Mouse (Mus musculus): Measurements from ENCODE around the gene Atf7.
A peak's percentile ranks its signal among the peaks of the same experiment; 100 is the strongest.

The Atf7 gene

DNA sequence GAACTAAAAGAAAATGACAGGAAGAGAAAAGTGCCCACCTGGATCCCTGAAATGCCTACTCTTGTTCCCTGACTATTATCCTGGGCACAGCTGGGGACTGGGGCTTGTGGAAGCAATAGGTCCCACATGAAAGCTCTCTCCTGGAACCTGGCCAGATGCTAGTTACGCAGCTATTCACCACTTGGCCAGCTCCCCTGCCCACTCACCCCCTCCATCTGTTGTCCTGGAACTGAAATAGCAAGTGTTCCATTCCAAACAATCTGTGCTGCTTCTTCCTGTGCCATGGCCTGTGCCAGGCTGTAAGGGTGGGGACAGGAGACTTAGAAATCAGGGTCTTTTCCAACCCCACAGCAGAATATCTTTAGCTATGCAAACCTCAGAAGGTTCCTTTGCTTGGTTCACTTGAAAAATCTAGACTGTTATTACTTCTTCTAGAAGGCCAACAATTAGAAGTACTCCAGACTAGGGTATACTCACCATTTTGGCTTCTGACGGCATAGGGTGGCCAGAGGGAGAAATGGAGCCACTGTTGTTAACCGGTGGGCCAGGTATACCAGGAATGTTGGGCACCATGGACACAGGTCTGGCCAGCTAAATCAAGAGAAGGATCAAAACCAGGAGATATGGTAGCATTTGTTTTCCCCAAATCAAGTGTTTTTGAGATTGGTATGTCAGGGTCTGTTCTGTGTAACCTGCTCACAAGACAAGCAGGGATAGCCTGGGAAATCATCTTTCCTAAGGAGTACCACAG lies 78.4 kb downstream of the Atf7 start:
- DNase-seq: peak; percentile 74

DNA sequence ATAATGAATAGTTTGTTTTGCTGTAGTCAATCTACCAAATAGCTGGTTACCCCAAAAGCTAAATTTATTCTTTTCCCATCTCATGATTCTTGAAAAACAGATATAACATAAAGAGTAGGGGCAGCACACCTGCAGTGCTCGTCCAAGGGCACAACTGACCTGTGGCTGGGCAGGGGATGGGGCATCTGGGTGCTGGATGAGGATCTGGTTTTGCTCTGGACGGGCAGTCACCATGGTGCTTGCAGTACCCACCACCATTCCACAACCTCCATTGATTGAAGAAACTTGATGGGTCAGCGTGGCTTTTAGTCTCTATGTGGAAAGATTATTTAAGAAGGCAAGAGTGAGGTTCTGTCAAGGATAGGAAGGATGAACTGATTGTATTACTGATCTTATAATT lies 79.0 kb downstream of the Atf7 start:
- no peak for DNase-seq

DNA sequence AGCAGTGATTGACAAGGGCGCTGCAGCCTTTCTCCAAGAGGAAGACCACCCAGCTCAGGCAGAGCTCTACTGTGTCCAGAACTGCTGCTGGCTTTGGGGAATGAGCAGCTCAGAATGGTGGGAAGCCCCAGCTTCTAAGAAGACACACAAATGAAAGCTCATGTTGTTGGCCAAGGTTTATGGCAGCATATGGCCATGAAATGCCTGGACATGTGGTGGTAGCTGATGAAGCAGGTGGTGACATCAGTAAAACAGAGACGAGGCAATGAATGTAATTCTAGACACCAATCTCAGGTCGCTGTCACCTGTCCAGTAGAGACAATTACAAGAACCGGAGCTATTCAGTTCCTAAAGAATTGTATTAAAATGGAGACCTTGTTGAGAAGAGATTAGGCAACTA lies 80.5 kb downstream of the Atf7 start:
- DNase-seq: no peak

DNA sequence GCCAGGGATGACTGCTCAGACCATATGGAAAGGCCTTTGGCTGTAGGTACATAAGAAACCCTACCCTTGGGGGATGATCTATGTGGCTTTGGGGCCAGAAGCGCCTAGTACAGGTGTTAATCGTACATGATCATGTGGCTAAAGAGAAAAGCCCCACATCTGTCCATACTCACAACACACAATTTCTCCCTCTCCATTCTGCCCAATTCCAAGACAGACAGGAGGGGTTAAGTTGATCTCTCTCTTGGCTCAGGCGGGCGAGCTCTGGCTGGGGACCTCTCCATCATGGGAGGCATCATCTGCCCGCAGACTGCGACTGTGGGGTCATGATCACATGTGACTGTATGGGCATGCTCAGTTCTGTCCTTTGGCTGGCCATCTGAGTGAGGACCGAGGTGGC lies 91.3 kb downstream of the Atf7 start:
- DNase-seq: no peak

DNA sequence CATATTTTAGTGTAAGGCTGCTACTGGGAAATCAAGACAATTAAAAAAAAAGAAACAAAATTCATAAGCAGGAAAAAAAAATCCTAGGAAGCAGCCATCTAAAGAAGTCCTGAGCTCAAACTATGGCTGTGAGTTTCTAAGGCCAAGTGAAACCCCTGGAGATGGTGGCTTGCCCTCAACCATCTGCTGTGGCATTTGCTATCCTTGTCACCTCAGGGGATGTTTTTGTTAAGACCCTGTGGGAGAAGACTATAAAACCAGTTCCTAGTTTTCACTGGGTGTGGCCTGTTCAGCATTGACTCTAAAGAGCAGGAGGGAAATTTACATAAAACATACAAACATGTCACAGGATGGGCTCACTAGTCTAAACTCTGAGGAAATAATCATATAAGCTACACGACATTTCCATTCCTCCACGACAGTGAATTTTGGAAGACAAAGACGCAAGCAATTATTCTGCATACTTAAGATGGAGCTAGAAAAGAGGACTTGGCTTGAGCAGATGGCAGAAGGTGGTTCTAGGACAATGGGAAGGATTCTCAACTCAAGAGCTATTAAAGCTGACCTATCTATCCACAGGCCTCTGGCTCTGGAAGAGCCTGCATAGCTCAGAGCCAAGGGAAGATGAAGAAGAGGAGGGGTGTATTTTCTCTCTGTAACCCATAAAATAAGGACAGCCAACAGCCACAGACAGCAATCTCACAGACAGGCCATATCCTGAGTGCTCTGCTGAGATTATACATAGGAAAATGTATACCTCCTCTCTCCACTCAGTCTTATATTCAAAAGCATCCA lies 93.0 kb downstream of the Atf7 start:
- DNase-seq: no peak

DNA sequence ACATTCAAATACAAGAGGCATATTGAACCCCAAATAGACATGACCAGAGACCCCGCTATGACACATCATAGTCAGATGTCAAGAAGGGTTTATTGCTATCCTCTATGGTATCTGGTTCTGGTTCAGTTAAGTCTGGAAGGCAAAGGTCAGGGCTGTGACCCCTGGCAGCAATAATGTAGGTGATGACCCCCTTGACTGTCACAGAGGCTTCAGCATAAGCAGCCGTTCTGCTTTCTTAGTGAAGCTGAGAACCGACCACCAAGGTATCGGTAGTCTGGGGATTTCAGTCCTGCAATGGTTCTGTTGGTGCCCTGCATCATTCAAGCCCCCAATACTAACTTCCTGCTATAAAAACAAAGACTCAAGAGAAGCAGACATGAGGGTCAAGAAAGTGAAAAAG lies 93.7 kb downstream of the Atf7 start:
- no peak for DNase-seq

DNA sequence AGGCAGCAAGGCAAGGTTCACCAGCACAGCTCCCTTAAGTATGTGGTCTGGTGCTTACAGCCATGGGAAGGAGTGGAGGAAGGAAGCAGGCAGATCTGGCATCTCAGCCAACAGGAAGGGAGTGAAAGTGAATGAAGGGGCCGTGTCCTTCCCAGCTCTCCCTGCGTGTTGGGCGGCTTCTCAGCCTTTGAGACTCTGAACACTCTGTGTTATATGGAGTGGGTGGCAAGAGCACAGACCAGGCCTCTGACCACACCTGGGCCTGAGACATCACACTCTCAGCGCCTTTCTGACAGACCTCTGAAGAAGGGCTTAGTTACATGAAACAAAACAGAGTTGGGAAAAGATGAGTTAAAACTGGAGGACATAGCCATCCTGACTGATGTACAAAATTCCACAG lies 94.7 kb downstream of the Atf7 start:
- DNase-seq: no peak

DNA sequence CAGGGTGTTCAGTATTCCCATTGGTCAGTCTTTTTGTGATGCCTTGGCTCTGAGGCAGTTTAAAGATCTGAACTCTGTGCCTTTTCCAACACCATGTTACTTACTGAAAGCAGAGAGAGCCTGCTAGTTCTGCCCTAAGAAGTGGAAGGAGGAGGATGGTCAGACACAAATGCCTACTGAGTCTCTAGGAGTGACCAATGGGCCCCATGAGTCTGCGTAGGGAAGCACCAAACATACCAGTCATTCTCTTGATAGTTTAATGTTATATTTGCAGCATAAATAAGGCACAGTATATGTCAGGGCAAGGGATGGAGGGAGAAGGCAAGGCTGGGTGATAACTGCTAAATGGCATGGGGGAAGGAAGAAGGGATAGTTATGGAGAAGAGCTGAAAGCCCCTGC lies 96.9 kb downstream of the Atf7 start:
- DNase-seq: no peak

DNA sequence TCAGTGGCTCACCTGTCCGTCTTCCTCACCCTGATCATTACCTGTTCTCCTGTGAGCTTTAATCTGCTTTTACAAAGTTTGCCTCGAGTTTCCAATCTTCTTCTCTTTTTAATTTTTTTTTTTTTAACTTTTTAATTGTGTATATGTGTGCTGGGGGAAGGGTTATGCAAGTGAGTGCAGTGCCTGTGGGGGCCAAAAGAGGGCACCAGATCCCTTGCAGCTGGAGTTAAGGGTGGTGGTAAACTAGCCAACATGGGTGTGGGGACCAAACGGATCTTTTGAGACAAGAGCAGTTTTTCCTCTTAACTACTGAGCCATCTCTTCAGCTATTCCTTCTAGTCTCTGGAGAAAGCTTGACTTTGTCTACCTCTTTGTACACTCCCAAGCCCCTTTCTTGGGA lies 97.3 kb downstream of the Atf7 start:
- no peak for DNase-seq

DNA sequence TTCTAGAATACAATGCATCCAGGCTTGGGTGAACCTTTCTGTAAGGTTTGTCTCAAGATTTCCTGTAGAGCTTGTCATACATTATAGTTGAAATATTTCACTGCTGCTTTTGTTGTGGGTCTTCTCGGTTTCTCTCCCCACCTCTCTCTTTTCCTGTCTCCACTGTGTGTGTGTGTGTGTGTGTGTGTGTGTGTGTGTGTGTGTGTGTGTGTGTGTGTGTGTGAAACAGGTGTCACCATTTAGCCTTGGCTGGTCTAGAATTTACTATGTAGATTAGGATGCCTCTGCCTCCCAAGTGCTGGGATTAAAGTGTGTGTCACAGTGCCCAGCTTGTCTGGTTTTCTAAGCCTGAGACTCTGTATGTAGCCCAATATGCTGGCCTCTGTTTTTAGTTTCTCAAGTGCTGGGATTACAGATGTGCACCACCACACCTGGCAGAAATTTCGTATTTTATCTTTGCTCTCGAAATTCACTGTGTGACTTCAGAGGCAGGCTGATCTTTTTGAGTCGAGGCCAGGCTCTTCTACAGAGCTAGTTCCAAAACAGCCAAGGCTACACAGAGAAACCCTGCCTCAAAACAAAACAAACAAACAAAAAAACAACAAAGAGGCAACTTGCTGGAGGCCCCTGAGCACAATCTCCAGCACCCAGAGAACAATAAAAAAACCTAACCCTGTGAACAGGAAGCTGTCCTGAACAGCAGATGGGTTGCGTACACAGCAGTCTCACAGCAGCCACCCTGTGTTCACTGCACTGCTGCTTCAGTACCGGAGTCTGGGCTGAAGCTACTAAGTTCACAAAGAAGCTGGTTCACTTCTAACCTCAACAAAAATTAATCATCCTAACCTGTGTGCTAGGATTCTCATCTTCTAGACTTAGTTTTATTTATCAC lies 98.9 kb downstream of the Atf7 start:
- DNase-seq: no peak

DNA sequence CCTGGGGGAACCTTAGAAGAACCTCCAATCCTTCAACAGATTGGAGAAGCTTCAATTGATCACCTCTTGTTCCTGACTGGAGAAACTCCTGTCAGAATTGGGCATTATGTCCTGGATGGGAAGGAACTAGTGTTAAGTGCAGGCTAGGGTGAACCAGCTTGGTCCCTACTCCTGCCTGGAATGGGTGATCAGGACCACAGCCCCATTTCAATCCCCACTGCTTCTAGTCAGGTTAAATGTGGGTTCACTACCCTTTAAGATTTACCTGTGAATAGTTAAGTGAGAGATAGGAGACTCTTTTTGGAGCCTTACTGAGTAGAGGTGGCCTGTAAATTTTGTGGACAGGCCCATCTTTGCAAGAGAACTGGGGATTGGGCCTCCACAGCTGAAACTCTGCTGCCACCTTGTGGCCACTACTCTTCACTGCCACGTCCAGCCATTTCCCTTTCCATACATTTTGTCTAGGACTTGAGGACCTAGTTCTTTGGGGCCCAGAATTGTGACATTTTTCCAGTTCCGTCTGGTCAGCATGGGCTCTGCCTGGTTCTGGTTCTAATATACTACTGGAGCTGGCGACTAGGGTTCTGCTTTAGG lies 100.3 kb downstream of the Atf7 start, which contains the start of gene Npff:
Npff (minus strand) TSS at position 51 of the 594 bp plus-strand sequence.
- peak; percentile 82 for DNase-seq

DNA sequence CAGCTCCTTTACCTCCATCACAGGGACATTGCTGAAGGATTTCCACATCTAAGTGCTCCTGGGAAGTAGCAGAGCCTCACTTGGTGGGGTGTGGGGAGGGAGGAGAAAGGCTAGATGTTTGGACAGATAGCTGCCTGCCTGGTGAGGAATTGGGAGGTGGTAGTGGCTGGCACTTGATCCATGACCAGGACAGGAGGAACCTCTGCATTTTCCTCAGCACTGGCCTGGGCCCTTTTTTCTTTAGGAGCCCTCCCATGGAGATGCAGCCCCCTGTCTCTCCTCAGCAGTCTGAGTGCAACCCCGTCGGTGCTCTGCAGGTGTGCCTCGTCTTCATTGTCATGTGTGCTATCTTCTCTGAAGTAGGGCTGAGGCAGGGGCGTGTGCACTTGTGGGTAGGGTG lies 103.8 kb downstream of the Atf7 start:
- DNase-seq: no peak

DNA sequence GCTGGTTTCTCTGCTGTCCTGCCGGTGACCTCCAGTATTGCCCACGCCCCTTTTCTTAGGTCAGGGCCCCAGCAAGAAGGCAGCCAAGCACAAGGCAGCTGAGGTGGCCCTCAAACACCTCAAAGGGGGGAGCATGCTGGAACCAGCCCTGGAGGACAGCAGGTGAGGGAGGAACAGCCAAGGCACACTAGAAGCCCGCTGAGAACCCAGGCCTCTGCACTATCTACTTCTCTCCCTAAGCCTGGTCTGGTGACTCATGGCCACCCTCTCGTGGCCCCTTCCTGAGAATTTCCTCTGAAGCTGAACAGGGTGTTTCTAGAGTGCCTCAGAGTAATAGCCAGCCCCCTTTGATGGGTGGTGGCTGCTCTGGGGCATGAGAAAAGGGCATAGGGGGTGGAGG lies 104.8 kb downstream of the Atf7 start:
- DNase-seq: no peak

DNA sequence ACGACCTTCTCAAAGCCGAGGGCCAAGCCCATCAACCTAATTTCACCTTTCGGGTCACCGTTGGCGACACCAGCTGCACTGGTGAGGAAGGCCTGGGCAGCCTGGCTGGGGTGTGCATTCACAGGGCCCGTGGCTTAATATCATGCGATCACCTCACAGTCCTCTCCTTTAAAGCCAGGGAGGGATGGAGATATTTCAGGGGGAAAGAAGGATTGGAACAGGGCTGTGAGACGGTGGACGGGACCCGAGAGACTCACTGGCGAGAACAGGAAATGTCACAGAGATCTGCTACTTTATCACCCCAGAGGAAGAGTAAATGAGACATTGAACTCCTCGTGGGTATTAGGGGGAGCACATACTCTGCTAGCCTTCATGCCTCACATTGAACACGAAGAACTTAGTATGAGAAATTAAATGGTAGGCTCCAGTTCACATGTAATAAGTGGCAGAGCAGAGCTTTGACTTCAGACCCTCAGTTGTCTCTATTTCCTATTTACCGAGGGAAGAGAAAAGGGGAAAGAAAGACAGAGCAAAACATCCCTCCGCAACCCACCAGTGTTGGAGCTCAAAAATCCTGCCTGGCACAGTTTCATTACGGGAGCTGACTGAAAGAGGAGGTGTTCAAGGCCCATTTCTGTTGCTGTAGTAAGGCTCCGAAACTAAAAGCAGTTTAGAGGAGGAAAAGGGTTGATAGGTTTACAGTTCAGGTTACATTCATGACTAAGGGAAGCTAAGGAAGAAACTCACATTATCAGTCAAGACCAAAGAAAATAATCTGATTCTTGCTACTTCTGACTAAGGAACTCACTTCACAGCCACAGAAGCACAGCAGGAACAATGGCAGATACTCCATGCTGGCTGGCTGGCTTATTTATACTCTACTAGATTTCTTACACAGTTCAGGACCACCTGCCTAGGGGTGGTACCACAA lies 105.8 kb downstream of the Atf7 start:
- no peak for DNase-seq

DNA sequence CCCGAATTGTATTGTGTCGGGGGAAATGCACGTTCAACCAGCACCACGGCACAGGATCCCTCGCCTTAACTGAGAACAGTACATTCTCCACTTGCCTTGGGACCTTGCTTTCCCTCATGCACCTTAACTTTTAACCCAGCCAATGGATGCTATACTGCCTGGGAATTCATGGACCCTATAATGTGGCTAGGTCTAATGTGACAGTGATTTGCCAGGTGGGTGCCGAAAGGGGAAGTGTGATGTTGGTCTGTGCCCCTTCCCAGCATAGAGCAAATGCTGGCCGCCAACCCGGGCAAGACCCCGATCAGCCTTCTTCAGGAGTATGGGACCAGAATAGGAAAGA lies 106.4 kb downstream of the Atf7 start:
- no peak for DNase-seq

DNA sequence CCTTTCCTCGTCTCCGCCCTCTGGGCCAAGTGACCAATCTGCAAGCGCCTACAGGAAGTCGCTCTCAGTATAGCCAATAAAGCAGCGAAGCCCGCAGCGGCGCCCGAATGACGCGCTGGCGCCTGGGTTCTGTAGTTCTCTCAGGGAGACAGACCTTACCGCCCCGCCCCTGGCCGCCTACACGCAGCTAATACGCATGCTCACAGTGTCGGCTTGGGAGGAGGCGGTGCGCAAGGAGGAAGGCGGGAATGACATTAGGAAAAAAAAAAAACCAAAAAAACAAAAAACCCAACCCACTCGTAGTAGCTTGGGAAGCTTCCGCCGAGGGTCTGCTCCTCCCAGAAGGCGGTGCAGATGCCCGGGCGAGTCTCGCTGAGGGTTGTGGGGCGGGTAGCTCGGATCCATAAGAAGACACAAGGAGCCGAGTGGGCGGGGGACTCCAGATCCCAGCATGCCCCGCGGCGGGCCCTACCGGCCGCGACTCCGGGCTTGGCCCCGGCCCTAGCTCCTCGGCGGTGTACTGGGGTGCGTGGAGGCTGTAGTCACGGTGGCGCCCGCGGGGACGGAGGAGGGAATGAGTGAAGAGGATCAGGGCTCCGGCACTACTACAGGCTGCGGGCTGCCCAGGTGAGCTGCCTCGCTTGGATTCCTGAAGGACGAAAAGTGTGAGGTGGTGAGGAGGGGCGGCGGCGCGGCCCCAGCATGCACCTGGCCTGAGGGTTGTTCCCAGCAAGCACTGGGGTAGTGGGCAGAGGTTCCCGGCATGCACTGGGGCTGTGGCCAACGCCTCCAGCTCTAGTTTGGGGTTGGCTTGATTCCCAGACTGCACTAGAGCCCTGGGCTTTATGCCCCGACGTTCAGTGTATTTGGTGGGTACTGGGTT lies 107.0 kb downstream of the Atf7 start, which contains the start of gene Tarbp2:
Tarbp2 (plus strand) TSS at position 217 of the 883 bp plus-strand sequence.
- DNase-seq: peak; percentile 100

DNA sequence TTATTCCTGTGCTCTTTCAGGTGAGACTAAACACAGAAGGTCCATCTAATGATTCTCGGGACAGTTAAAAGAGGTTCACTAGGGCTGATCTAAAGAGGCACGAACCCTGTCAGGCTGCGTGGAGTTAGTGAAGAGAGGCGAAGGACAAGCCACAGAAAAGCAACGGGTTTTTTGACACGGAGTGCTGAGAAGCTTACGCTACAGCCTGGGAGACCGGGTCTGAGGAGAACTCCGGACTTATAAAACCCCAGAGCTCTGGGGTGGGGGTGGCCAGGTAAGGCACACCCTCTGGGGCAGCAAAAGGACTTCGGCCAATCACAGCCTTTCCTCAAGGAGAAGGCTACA lies 107.7 kb downstream of the Atf7 start:
- DNase-seq: no peak

DNA sequence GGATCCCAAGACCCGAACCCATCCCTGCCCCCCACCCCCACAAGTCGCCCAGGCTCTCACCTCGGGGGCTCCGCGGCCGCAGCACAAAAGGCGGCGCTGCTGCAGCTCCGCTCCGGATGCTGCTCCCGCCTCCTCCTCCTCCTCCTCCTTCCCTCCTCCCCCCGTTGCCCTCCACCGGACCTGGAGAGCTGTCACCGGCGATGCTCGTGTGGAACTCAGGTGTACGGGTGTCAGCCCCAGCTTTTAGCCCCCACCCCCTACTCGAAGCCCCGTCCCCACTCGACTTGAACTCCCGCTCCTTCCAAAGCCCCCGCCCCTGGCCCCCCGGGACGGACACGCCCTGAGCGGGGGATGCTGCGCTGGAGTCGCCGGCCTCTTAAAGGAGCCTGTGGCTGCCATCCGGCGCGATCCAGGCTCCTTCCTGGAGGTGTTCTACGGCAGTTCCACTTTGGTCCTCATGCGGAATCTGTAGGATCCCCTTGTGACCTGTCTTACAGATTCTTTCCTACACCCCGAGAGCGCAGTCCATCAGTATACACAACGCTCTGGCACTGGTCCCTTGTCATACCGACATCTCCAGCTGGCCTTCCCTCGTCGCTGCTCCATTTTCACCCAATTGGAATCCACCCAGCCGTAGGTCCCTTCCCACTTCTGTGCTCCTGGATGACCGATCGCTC lies 108.4 kb downstream of the Atf7 start, which contains the start of gene Map3k12:
Map3k12 (minus strand) TSS at position 337 of the 677 bp plus-strand sequence.
- peak; percentile 78 for DNase-seq

DNA sequence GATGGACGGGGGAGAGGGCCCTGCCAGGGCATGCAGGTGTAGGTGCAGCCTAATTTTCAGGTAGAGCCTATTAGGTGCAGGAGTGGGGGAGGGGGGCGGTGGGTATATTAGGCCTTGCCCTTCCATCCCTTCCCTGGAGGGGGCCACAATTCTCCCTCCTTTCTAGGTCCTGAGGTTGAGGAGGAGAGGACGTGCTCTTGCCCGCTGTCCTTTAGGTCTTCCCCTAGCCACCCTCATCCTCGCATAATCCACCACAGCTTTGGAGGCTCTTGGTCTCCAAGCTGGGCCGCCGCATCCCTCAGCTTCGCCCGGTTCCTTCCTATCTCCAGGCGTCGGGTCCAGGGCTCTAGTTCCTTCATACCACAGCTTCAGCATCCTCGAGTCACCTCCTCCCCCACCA lies 109.0 kb downstream of the Atf7 start:
- peak; percentile 28 for DNase-seq

DNA sequence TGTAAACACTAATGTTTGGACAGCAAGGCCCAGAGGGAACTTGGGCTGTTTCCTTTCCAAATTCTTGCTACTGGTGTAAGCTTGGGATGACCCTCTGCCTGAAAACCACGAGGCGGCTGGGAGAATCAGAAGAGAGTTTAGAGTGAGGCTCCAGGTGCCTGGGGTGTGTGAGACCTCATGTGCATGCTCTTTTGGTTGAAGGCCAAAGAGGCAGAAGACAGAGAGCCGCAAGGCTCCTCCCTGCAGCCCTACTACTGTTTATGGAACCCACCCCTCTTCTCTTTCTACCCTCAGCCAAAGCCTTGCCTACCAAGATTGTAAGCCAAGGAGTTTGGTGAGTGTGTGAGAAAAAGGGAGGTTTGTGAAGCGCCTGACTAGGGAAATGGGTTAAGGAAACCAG lies 109.5 kb downstream of the Atf7 start:
- DNase-seq: no peak

Measured in lung, postnatal 10 days (tissue).